Mouse (Mus musculus) kidney, postnatal 10 days (tissue): ENCODE measurements around the gene Atp8b3.
A peak's percentile ranks its signal among the peaks of the same experiment; 100 is the strongest.

ENCODE experiments used
- DNase-seq: peaks from one replicate; pipeline ENCODE4 v3.0.0; 2021; ENCODE audit warnings: mixed read lengths

The Atp8b3 gene

GRCm38 (mm10) chr10:80513739-80514138, 25.2 kb downstream of the Atp8b3 start:
- DNase-seq = no peak

- DNase-seq = no peak
These were observed 28.7 kb downstream of the Atp8b3 start for GRCm38 (mm10) chr10:80510273-80510660.

GRCm38 (mm10) chr10:80509412-80510272, 29.3 kb downstream of the Atp8b3 start:
- peak; percentile 92 for DNase-seq

- peak; percentile 83 for DNase-seq
These were observed 32.7 kb downstream of the Atp8b3 start for GRCm38 (mm10) chr10:80506222-80506621.

GRCm38 (mm10) chr10:80504724-80505123, 34.2 kb downstream of the Atp8b3 start:
- DNase-seq = no peak

GRCm38 (mm10) chr10:80503599-80504220, 35.2 kb downstream of the Atp8b3 start:
- DNase-seq = no peak

- DNase-seq = no peak
These were observed 36.1 kb downstream of the Atp8b3 start for GRCm38 (mm10) chr10:80502819-80503314.

- DNase-seq = no peak
These were observed 36.6 kb downstream of the Atp8b3 start for GRCm38 (mm10) chr10:80502291-80502690.

- DNase-seq = no peak
These were observed 42.5 kb downstream of the Atp8b3 start for GRCm38 (mm10) chr10:80496421-80496820.

GRCm38 (mm10) chr10:80495901-80496300, 43.0 kb downstream of the Atp8b3 start:
- DNase-seq = peak; percentile 31

GRCm38 (mm10) chr10:80494732-80495131, 44.2 kb downstream of the Atp8b3 start, which contains the start of gene Onecut3:
Gene Onecut3, plus strand, starts transcription at chr10:80494835.
- DNase-seq = peak; percentile 79

- peak; percentile 61 for DNase-seq
These were observed 48.9 kb downstream of the Atp8b3 start for GRCm38 (mm10) chr10:80490051-80490450.

GRCm38 (mm10) chr10:80486862-80487379, 52.0 kb downstream of the Atp8b3 start:
- DNase-seq = no peak

- DNase-seq = no peak
These were observed 57.9 kb downstream of the Atp8b3 start for GRCm38 (mm10) chr10:80481002-80481401.

GRCm38 (mm10) chr10:80478531-80478930, 60.4 kb downstream of the Atp8b3 start:
- no peak for DNase-seq

GRCm38 (mm10) chr10:80475290-80475959, 63.5 kb downstream of the Atp8b3 start:
- DNase-seq = peak; percentile 95
